Mouse (Mus musculus) ES-CJ7 (cell line): ENCODE measurements around the gene Spocd1.

Experiments
- DNase-seq: peaks from one replicate; pipeline ENCODE4 v3.0.0; 2011; ENCODE audit warnings: low read depth, low spot score

Gene Spocd1

DNA sequence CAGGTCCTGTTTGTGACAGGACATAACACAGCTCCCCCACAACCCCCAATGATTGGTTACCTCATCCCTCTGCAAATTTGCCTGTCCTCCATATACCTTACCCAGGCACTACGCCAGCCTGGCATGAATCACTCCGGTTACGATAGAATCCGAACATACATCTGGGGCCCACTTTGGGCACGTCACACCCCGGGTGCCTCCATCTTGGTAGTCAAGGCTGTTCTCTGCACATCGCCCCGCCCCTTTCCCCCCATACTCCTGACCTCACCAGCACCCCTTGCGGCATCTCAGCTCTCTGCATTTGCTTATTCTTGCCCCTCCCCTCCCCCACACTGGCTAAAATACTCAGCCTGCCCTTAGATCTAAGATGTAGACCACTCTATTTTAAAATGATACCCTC is 76.5 kb downstream of the Spocd1 start:
- DNase-seq = peak; percentile 91

DNA sequence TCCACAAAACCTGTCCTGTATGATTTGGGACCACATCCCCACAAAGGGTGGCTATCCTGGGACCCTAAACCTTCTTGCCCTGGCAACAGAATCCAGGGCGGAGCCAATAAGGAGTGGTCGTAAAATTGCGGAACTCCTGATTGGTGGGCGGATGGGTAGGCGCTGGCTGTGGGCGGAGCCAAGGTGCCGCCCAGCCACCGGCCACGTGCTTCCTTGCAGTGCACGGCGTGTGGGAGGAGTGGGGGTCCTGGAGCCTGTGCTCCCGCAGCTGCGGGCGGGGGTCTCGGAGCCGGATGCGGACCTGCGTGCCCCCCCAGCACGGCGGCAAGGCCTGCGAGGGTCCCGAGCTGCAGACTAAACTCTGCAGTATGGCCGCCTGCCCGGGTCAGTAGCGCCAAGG is 77.5 kb downstream of the Spocd1 start:
- peak; percentile 73 for DNase-seq
